Mouse (Mus musculus) heart, postnatal 0 days (tissue): Measurements from ENCODE around the gene Gabrb3.

Source experiments
- CTCF ChIP-seq: IDR thresholded peaks from 2 replicates; pipeline ENCODE4 v1.5.1; 2016; ENCODE audit warnings: antibody characterized with exemption, control low read depth, low read depth
- EP300 ChIP-seq: IDR thresholded peaks from 2 replicates; pipeline ENCODE4 v1.6.1; 2016; ENCODE audit warnings: antibody characterized with exemption, low read depth

DNA sequence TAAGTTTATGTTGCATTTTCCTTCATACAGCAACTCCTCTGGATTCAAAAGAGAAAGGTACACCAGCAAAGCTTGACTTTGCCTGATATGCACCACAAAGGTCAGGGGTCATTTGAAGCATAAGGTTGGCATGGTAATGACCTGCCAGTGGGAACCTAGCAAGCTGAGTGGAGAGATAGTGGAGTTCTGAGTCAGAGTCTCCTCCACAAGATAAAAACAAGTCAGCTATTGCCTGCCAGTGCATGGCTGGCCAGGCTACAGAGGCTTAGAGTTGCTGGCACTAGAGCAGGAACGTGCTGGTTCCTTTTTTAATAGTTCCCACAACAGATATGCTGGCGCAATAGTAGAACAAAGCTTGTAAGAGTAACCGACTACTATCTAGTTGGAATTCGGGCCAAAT is 25.9 kb upstream of the Gabrb3 start:
- TF ChIP-seq CTCF = no peak
- TF ChIP-seq EP300 = no peak
